Mouse (Mus musculus) myocyte (in vitro differentiated cells): ENCODE results near the gene Trpm3.

Source experiments
- CEBPB ChIP-seq: IDR thresholded peaks from 2 replicates; pipeline ENCODE4 v1.6.1; 2011; ENCODE audit warnings: mild to moderate bottlenecking, moderate library complexity; ENCODE audit not compliant: poor library complexity, insufficient read depth, severe bottlenecking
- POLR2A ChIP-seq: IDR thresholded peaks from one replicate; pipeline ENCODE4 v1.6.1; 2011; ENCODE audit warnings: low read depth, mild to moderate bottlenecking, control low read depth, moderate library complexity; ENCODE audit not compliant: insufficient read length

DNA sequence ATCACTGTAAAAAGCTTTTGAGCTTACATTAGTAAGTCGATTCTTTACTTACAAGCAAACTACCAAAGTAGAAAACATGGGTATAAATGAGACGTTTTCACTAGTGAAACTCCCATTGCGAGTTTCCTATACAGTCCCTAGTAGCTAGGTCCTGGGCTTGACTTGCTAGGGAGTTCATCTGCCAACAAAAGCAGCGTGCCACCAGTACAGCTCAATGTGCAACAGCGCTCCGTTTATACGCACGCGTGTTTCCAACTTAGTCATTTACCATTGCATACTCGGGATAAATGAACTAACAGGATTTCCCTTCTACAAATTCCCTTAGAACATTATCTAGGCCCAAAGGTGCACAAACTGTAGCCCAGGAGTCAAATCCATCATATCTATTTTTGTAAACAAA is 615.2 kb downstream of the Trpm3 start:
- no peak for TF ChIP-seq POLR2A
- no peak for TF ChIP-seq CEBPB
